Mouse (Mus musculus): ENCODE results near the gene Ptprq.

The Ptprq gene

GRCm38 (mm10) chr10:107628104-107628503 lies 91.7 kb downstream of the Ptprq start:
- DNase-seq (ENCODE audit: low read depth, low spot score), result peak; percentile 30

- no peak for DNase-seq (ENCODE audit: low read depth, low spot score)
These were observed 93.2 kb downstream of the Ptprq start for GRCm38 (mm10) chr10:107626648-107627047.

GRCm38 (mm10) chr10:107624211-107624610 lies 95.6 kb downstream of the Ptprq start:
- DNase-seq (ENCODE audit: low read depth, low spot score), result peak; percentile 87

- peak; percentile 93 for DNase-seq (ENCODE audit: low read depth, low spot score)
These were observed 104.4 kb downstream of the Ptprq start for GRCm38 (mm10) chr10:107615460-107615859.

GRCm38 (mm10) chr10:107601371-107601770 lies 118.5 kb downstream of the Ptprq start:
- DNase-seq (ENCODE audit: low read depth, low spot score), result peak; percentile 56

GRCm38 (mm10) chr10:107583360-107583759 lies 136.5 kb downstream of the Ptprq start:
- DNase-seq (ENCODE audit: low read depth, low spot score), result peak; percentile 49

GRCm38 (mm10) chr10:107569044-107569443 lies 150.8 kb downstream of the Ptprq start:
- DNase-seq (ENCODE audit: low read depth, low spot score), result no peak

GRCm38 (mm10) chr10:107568261-107568660 lies 151.6 kb downstream of the Ptprq start:
- no peak for DNase-seq (ENCODE audit: low read depth, low spot score)

- DNase-seq (ENCODE audit: low read depth, low spot score), result no peak
These were observed 157.0 kb downstream of the Ptprq start for GRCm38 (mm10) chr10:107562875-107563274.

GRCm38 (mm10) chr10:107560881-107561280 lies 159.0 kb downstream of the Ptprq start:
- peak; percentile 80 for DNase-seq (ENCODE audit: low read depth, low spot score)

- peak; percentile 19 for DNase-seq (ENCODE audit: low read depth, low spot score)
These were observed 176.8 kb downstream of the Ptprq start for GRCm38 (mm10) chr10:107543026-107543425.

- no peak for DNase-seq (ENCODE audit: low read depth, low spot score)
These were observed 191.1 kb downstream of the Ptprq start for GRCm38 (mm10) chr10:107528758-107529157.

- peak; percentile 4 for DNase-seq (ENCODE audit: low read depth, low spot score)
These were observed 200.6 kb downstream of the Ptprq start for GRCm38 (mm10) chr10:107519216-107519615.

- no peak for DNase-seq (ENCODE audit: low read depth, low spot score)
These were observed 203.2 kb downstream of the Ptprq start for GRCm38 (mm10) chr10:107516641-107517040.

- no peak for DNase-seq (ENCODE audit: low read depth, low spot score)
These were observed 205.1 kb downstream of the Ptprq start for GRCm38 (mm10) chr10:107514735-107515134.

GRCm38 (mm10) chr10:107506397-107506796 lies 213.5 kb downstream of the Ptprq start:
- DNase-seq (ENCODE audit: low read depth, low spot score), result no peak

GRCm38 (mm10) chr10:107503430-107503829 lies 216.4 kb downstream of the Ptprq start:
- peak; percentile 16 for DNase-seq (ENCODE audit: low read depth, low spot score)

GRCm38 (mm10) chr10:107502193-107502592 lies 217.7 kb downstream of the Ptprq start:
- peak; percentile 20 for DNase-seq (ENCODE audit: low read depth, low spot score)

- DNase-seq (ENCODE audit: low read depth, low spot score), result no peak
These were observed 220.2 kb downstream of the Ptprq start for GRCm38 (mm10) chr10:107499656-107500055.

- DNase-seq (ENCODE audit: low read depth, low spot score), result no peak
These were observed 223.4 kb downstream of the Ptprq start for GRCm38 (mm10) chr10:107496402-107496801.

GRCm38 (mm10) chr10:107494568-107494967 lies 225.3 kb downstream of the Ptprq start, which contains the start of gene Myf6:
Myf6 (minus strand) TSS chr10:107494737.
- DNase-seq (ENCODE audit: low read depth, low spot score), result no peak

- no peak for DNase-seq (ENCODE audit: low read depth, low spot score)
These were observed 226.0 kb downstream of the Ptprq start for GRCm38 (mm10) chr10:107493580-107494474.

Measured in 3T3-L1 (cell line).